Mouse (Mus musculus): ENCODE results near the gene Clk2.

- TF ChIP-seq CTCF (IDR thresholded peaks at IDR 0.05; ENCODE audit: insufficient read depth, low read length) (no peak), POLR2A (IDR thresholded peaks at IDR 0.05; ENCODE audit: borderline replicate concordance, extremely low read depth, low read depth, low read length) (no peak)
Observed at GRCm38 (mm10) chr3:89183959-89184315, 19.3 kb downstream of the Clk2 start.
